Mouse (Mus musculus): ENCODE measurements around the gene Lamtor2.
"Not testable (repeated sequence)": the region's sequence is repeated elsewhere in the genome, so short reads cannot be mapped to it uniquely, and the experiment has no call there.

Lamtor2 gene

GRCm38 (mm10) chr3:88552676-88553524 is at the start of gene Lamtor2:
TSS of gene Lamtor2 (minus strand) at chr3:88553074.
- peak; percentile 98 to 99 for DNase-seq

GRCm38 (mm10) chr3:88602466-88602865 is 49.6 kb upstream of the Lamtor2 start:
- DNase-seq: no peak

GRCm38 (mm10) chr3:88596547-88596946 is 43.7 kb upstream of the Lamtor2 start:
- DNase-seq: not testable (repeated sequence)

GRCm38 (mm10) chr3:88593893-88594580 is 41.2 kb upstream of the Lamtor2 start:
- peak; percentile 69 to 84 for DNase-seq

GRCm38 (mm10) chr3:88592942-88593576 is 40.2 kb upstream of the Lamtor2 start:
- DNase-seq: peak; percentile 57 to 71

GRCm38 (mm10) chr3:88591950-88592731 is 39.3 kb upstream of the Lamtor2 start:
- peak; percentile 71 to 85 for DNase-seq

GRCm38 (mm10) chr3:88591044-88591443 is 38.2 kb upstream of the Lamtor2 start:
- peak; percentile 47 to 62 for DNase-seq

GRCm38 (mm10) chr3:88590246-88590645 is 37.4 kb upstream of the Lamtor2 start:
- peak in 1 of 2 experiments; percentile 19 for DNase-seq

- DNase-seq: no peak
Measured at GRCm38 (mm10) chr3:88586640-88587039, 33.8 kb upstream of the Lamtor2 start.

- peak; percentile 42 to 50 for DNase-seq
Measured at GRCm38 (mm10) chr3:88585769-88586168, 32.9 kb upstream of the Lamtor2 start.

GRCm38 (mm10) chr3:88579454-88580117 is 26.7 kb upstream of the Lamtor2 start:
- DNase-seq: peak; percentile 82 to 86

GRCm38 (mm10) chr3:88578498-88579424 is 25.9 kb upstream of the Lamtor2 start:
- DNase-seq: no peak

GRCm38 (mm10) chr3:88577846-88578245 is 25.0 kb upstream of the Lamtor2 start:
- DNase-seq: not testable (repeated sequence)

GRCm38 (mm10) chr3:88575540-88575939 is 22.7 kb upstream of the Lamtor2 start, which contains the start of gene Ssr2:
TSS of gene Ssr2 (plus strand) at chr3:88575876.
- no peak for DNase-seq

GRCm38 (mm10) chr3:88573810-88574209 is 20.9 kb upstream of the Lamtor2 start:
- DNase-seq: peak in 1 of 2 experiments; percentile 15

GRCm38 (mm10) chr3:88572835-88573234 is 20.0 kb upstream of the Lamtor2 start:
- DNase-seq: no peak

- no peak for DNase-seq
Measured at GRCm38 (mm10) chr3:88571856-88572255, 19.0 kb upstream of the Lamtor2 start.

- DNase-seq: peak in 1 of 2 experiments; percentile 3
Measured at GRCm38 (mm10) chr3:88570341-88570740, 17.5 kb upstream of the Lamtor2 start.

GRCm38 (mm10) chr3:88569694-88570093 is 16.8 kb upstream of the Lamtor2 start:
- peak in 1 of 2 experiments; percentile 46 for DNase-seq

- peak in 1 of 2 experiments; percentile 3 for DNase-seq
Measured at GRCm38 (mm10) chr3:88569093-88569492, 16.2 kb upstream of the Lamtor2 start.

- no peak for DNase-seq
Measured at GRCm38 (mm10) chr3:88568615-88569014, 15.7 kb upstream of the Lamtor2 start.

Measured in lung, postnatal 4 days (tissue).